Mouse (Mus musculus) myocyte (in vitro differentiated cells): ENCODE measurements around the gene Ky. TPM values are rescaled to one million over a fixed set of nuclear protein-coding genes. Genes with fewer than 3 reads are reported as not detected.

Source experiments
- H3K27me3 ChIP-seq: one replicate; pipeline ENCODE4 v1.6.1; 2011; ENCODE audit not compliant: control insufficient read depth, insufficient read depth, insufficient read length
- H3K36me3 ChIP-seq: one replicate; pipeline ENCODE4 v1.6.1; 2011; ENCODE audit not compliant: control insufficient read depth, insufficient read depth
- H3K4me2 ChIP-seq: one replicate; pipeline ENCODE4 v1.6.1; 2011; ENCODE audit warnings: low read depth, control low read depth
- H3K4me3 ChIP-seq: one replicate; pipeline ENCODE4 v1.5.1; 2011; ENCODE audit warnings: mild to moderate bottlenecking, control low read depth, moderate library complexity
- H3K79me2 ChIP-seq: one replicate; pipeline ENCODE4 v1.6.1; 2011; ENCODE audit not compliant: control insufficient read depth, insufficient read depth
- H3ac ChIP-seq: one replicate; pipeline ENCODE4 v1.6.1; 2011; ENCODE audit not compliant: control insufficient read depth, insufficient read length
- CEBPB ChIP-seq: IDR thresholded peaks from 2 replicates; pipeline ENCODE4 v1.6.1; 2011; ENCODE audit warnings: mild to moderate bottlenecking, moderate library complexity; ENCODE audit not compliant: poor library complexity, insufficient read depth, severe bottlenecking
- E2F4 ChIP-seq: IDR thresholded peaks from one replicate; pipeline ENCODE4 v1.6.1; 2011; ENCODE audit warnings: mild to moderate bottlenecking, control low read depth, moderate library complexity; ENCODE audit not compliant: insufficient read depth
- MAX ChIP-seq: IDR thresholded peaks from one replicate; pipeline ENCODE4 v1.6.1; 2011; ENCODE audit warnings: low read depth, mild to moderate bottlenecking, control low read depth
- MYOD1 ChIP-seq, 3 experiments: IDR thresholded peaks; one replicate each; pipeline ENCODE4 v1.6.1; 2011; ENCODE audit warnings: control low read depth in 2 of 3, low read depth in 2 of 3, mild to moderate bottlenecking in 2 of 3, moderate library complexity in 1 of 3; ENCODE audit not compliant: insufficient read length in 2 of 3, control insufficient read depth in 1 of 3
- MYOG ChIP-seq, 3 experiments: IDR thresholded peaks; one replicate each; pipeline ENCODE4 v1.6.1; 2011; ENCODE audit warnings: control low read depth in 2 of 3, low read depth in 2 of 3, mild to moderate bottlenecking in 2 of 3; ENCODE audit not compliant: insufficient read length in 2 of 3, control insufficient read depth in 1 of 3, insufficient read depth in 1 of 3
- POLR2A ChIP-seq: IDR thresholded peaks from one replicate; pipeline ENCODE4 v1.6.1; 2011; ENCODE audit warnings: low read depth, mild to moderate bottlenecking, control low read depth, moderate library complexity; ENCODE audit not compliant: insufficient read length
- POLR2AphosphoS2 ChIP-seq: IDR thresholded peaks from one replicate; pipeline ENCODE4 v1.6.1; 2011; ENCODE audit warnings: low read depth, control low read depth; ENCODE audit not compliant: insufficient read length
- REST ChIP-seq: IDR thresholded peaks from one replicate; pipeline ENCODE4 v1.6.1; 2011; ENCODE audit warnings: mild to moderate bottlenecking, control low read depth, moderate library complexity; ENCODE audit not compliant: insufficient read depth, insufficient read length
- SRF ChIP-seq: IDR thresholded peaks from one replicate; pipeline ENCODE4 v1.6.1; 2011; ENCODE audit warnings: low read depth; ENCODE audit not compliant: control insufficient read depth, insufficient read length
- TCF12 ChIP-seq: IDR thresholded peaks from one replicate; pipeline ENCODE4 v1.6.1; 2011; ENCODE audit warnings: mild to moderate bottlenecking, control low read depth; ENCODE audit not compliant: poor library complexity, insufficient read depth, severe bottlenecking
- TCF3 ChIP-seq: IDR thresholded peaks from one replicate; pipeline ENCODE4 v1.6.1; 2011; ENCODE audit warnings: low read depth, control low read depth; ENCODE audit not compliant: insufficient read length
- USF1 ChIP-seq: IDR thresholded peaks from one replicate; pipeline ENCODE4 v1.6.1; 2011; ENCODE audit warnings: low read depth, mild to moderate bottlenecking, control low read depth, moderate library complexity
- polyA plus RNA-seq: library from polyadenylated mRNA; unstranded; fragments of >200 nt; fragmentation: generic; extraction: Trizol; gene quantifications from one replicate; pipeline ENCODE4 v1.2.1, GENCODE M21; 2012; ENCODE audit warnings: missing spikeins

Ky gene
- polyA plus RNA-seq, result 0.40 TPM

DNA sequence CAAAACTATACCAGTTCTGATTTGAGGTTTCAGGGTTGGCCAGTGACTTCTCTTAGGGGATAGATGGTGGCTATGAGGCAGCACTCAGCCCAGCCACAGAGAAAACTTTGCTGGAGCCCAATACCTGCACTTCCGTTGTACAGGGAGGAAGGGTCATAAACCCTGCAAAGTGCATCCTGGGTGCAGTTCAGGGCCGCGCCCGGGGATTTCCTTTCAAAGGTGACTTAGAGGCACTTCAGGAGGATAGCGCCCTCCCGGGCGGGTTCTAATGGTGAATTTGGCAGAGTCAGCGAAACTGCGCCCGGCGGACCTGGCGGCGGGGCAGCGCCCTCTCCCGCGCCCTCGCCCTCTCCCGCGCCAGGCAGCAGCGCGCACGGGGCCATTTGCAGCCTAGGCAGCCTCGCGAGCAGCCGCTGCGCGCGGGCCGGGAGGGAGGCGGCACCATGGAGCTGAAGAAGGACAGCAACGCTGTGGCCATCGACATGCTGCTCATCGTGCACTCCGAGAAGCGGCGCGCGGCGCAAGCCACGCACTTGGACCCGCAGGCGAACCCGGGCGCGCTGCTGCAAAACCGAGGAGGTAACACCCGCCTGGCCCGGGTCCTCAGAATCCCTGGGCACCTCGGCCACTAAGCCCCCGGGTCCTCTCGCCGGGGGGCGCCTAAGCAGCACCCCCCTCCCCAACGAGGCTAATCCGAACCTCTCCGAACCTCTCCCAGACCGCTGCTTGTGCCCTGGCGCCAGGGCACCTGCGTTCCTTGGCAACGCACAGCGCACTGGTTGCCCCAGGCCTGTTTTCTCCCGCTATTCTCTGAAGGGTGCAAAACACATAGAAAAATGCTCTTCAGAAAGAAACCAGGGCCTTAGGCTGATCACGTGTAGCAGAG is at the start of gene Ky:
Ky (plus strand) TSS at position 51 of the 886 bp plus-strand sequence.
- TF ChIP-seq MYOG (IDR thresholded peaks at IDR 0.05; ENCODE audit: control insufficient read depth in 1 of 3, insufficient read depth in 1 of 3, insufficient read length in 2 of 3, low read depth in 2 of 3) (peak in 1 of 3 experiments; percentile 7), MYOD1 (IDR thresholded peaks at IDR 0.05; ENCODE audit: control insufficient read depth in 1 of 3, insufficient read length in 2 of 3, low read depth in 2 of 3) (no peak)
- Histone ChIP-seq H3K36me3 (no peaks in the 10 kb centered on the region), H3K4me2 (peak within 1 kb of the TSS; percentile 40), H3K79me2 (no peaks in the 10 kb centered on the region), H3K4me3 (no peak within 1 kb of the TSS), H3K27me3 (peaks cover 53% of the 10 kb centered on the region), H3ac (no peak within 1 kb of the TSS)

DNA sequence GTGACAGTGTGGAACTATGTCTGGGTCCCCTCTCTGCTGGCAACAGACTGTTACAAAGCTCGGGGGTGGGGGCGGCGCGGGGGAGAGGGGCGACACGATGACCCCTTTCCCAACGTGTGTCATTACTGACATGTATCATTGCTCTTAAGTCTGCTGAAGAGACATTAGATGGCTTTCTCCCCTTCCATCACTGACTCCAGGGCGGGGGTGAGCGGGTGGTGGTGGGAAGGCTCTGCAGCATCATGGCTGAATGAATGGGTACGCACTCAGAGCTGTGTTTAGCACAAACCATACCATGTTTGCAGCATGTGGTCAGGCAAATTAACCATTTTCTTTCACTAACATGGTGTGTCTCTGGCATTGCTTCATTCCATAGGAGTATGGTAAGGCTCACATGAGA is 43.3 kb upstream of the Ky start:
- no peaks in the 10 kb centered on the region for H3K79me2 ChIP-seq
- H3ac ChIP-seq, result no peak overlapping the region
- H3K4me3 ChIP-seq, result no peak overlapping the region
- H3K36me3 ChIP-seq, result no peaks in the 10 kb centered on the region
- no peak overlapping the region for H3K4me2 ChIP-seq
- H3K27me3 ChIP-seq, result no peaks in the 10 kb centered on the region
- TF ChIP-seq TCF12, result no peak
- TF ChIP-seq USF1, result no peak
- TF ChIP-seq E2F4, result no peak
- no peak for TF ChIP-seq SRF
- no peak for TF ChIP-seq MYOD1 (IDR thresholded peaks at IDR 0.05; ENCODE audit: control insufficient read depth in 1 of 3, insufficient read length in 2 of 3, low read depth in 2 of 3)
- no peak for TF ChIP-seq POLR2AphosphoS2
- no peak for TF ChIP-seq REST
- TF ChIP-seq POLR2A, result no peak
- TF ChIP-seq TCF3, result no peak
- TF ChIP-seq MAX, result no peak
- no peak for TF ChIP-seq MYOG (IDR thresholded peaks at IDR 0.05; ENCODE audit: control insufficient read depth in 1 of 3, insufficient read depth in 1 of 3, insufficient read length in 2 of 3, low read depth in 2 of 3)
- no peak for TF ChIP-seq CEBPB

DNA sequence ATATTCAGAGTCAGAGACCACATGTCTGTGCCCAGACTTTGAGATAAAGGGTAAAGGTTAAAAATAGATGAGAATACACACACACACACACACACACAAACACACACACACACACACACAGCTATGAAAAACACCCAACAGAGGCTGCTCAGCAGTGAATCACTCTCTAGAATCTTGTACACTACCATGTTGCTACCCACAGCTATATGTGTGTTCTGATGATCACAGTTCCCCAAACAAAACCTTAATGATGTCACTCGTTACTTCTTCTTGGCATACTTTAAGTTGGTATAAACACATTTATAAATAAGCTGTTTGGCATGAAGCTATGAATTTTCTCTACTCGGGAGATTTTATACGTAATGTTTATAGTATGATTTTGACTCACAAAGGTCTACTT is 40.5 kb upstream of the Ky start:
- H3K4me2 ChIP-seq, result no peak overlapping the region
- H3ac ChIP-seq, result no peak overlapping the region
- no peaks in the 10 kb centered on the region for H3K36me3 ChIP-seq
- H3K27me3 ChIP-seq, result peaks cover 10% of the 10 kb centered on the region
- TF ChIP-seq REST (no peak), SRF (no peak), POLR2A (no peak), E2F4 (no peak), USF1 (no peak), MYOG (IDR thresholded peaks at IDR 0.05; ENCODE audit: control insufficient read depth in 1 of 3, insufficient read depth in 1 of 3, insufficient read length in 2 of 3, low read depth in 2 of 3) (no peak), POLR2AphosphoS2 (no peak), MYOD1 (IDR thresholded peaks at IDR 0.05; ENCODE audit: control insufficient read depth in 1 of 3, insufficient read length in 2 of 3, low read depth in 2 of 3) (no peak), TCF12 (no peak), MAX (no peak), CEBPB (no peak), TCF3 (no peak)
- H3K79me2 ChIP-seq, result no peaks in the 10 kb centered on the region
- no peak overlapping the region for H3K4me3 ChIP-seq

DNA sequence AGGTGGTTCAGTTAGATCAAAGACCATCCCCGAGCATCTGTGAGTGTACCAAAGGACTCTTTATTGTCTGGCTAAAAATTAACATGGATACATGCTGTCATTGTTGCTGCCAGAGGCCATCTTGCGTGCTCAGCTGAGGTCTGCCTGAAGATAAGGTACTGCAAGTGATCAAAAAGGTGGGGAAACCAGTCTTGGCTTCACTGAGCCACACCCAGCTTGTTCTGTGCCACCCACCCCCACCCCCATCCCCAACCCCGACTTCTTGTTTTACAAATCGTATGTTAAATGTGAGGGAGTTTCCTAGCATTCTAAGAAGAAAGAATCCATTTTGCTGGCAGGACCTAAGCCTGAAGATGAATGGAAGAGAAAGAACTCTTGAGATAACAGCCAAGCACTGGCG is 39.8 kb upstream of the Ky start:
- H3K27me3 ChIP-seq, result peaks cover 10% of the 10 kb centered on the region
- no peaks in the 10 kb centered on the region for H3K79me2 ChIP-seq
- no peak overlapping the region for H3K4me3 ChIP-seq
- TF ChIP-seq TCF3 (no peak), POLR2AphosphoS2 (no peak), E2F4 (no peak), MYOD1 (IDR thresholded peaks at IDR 0.05; ENCODE audit: control insufficient read depth in 1 of 3, insufficient read length in 2 of 3, low read depth in 2 of 3) (no peak), TCF12 (no peak), CEBPB (no peak), SRF (no peak), USF1 (no peak), MYOG (IDR thresholded peaks at IDR 0.05; ENCODE audit: control insufficient read depth in 1 of 3, insufficient read depth in 1 of 3, insufficient read length in 2 of 3, low read depth in 2 of 3) (no peak), MAX (no peak), POLR2A (no peak)
- no peaks in the 10 kb centered on the region for H3K36me3 ChIP-seq
- no peak overlapping the region for H3ac ChIP-seq
- H3K4me2 ChIP-seq, result no peak overlapping the region
